Mouse (Mus musculus) brain, embryonic 14.5 days (tissue): Measurements from ENCODE around the gene Pitpnb.

Experiments
- CTCF ChIP-seq: fragments of 200-500 bp; IDR thresholded peaks from 2 replicates; pipeline ENCODE4 v1.5.1; 2012; ENCODE audit warnings: inconsistent platforms, mild to moderate bottlenecking, moderate library complexity, borderline replicate concordance; ENCODE audit not compliant: insufficient read depth, insufficient read length; ENCODE audit errors: extremely low read depth
- POLR2A ChIP-seq: fragments of 200-500 bp; IDR thresholded peaks from 2 replicates; pipeline ENCODE4 v1.6.1; 2012; ENCODE audit warnings: mild to moderate bottlenecking, inconsistent platforms, borderline replicate concordance; ENCODE audit not compliant: poor library complexity, insufficient read depth, insufficient read length, severe bottlenecking; ENCODE audit errors: extremely low read depth

- no peak for TF ChIP-seq CTCF
- no peak for TF ChIP-seq POLR2A
These were observed 87.9 kb downstream of the Pitpnb start for GRCm38 (mm10) chr5:111418202-111419120.
